Mouse (Mus musculus): ENCODE measurements around the gene Dnajc10.

- TF ChIP-seq POLR2A (IDR thresholded peaks at IDR 0.05; ENCODE audit: insufficient read depth, low read length) (no peak), CTCF (IDR thresholded peaks at IDR 0.05; ENCODE audit: low read depth, low read length) (no peak)
These were observed 43.8 kb upstream of the Dnajc10 start for GRCm38 (mm10) chr2:80271431-80271830.
